Mouse (Mus musculus): Measurements from ENCODE around the gene Swap70. TPM values are rescaled to one million over a fixed set of nuclear protein-coding genes. Genes with fewer than 3 reads are reported as not detected.

The Swap70 gene
- polyA plus RNA-seq, 1 experiment from 2014 or later, result 18.6 TPM

GRCm38 (mm10) chr7:110277734-110278245 is 56.3 kb downstream of the Swap70 start:
- Histone ChIP-seq H3K4me1 (replicated peaks) (0 out of 2 replicates have a peak, but pooled peaks cover 3% of the 10 kb centered on the region), H3K4me3 (no peak overlapping the region), H3K27ac (no peak overlapping the region), H3K9ac (no peak overlapping the region), H3K27me3 (no peaks in the 10 kb centered on the region), H3K4me2 (no peak overlapping the region), H3K9me3 (replicated peaks) (no peaks in the 10 kb centered on the region), H3K36me3 (peaks cover 58% of the 10 kb centered on the region)
- no peak for ATAC-seq (replicated peaks; ENCODE audit: insufficient number of reproducible peaks, insufficient read depth, low FRiP score, low read depth)
- WGBS, result 87% methylated on average over 5 of the region's 5 CpGs

DNA sequence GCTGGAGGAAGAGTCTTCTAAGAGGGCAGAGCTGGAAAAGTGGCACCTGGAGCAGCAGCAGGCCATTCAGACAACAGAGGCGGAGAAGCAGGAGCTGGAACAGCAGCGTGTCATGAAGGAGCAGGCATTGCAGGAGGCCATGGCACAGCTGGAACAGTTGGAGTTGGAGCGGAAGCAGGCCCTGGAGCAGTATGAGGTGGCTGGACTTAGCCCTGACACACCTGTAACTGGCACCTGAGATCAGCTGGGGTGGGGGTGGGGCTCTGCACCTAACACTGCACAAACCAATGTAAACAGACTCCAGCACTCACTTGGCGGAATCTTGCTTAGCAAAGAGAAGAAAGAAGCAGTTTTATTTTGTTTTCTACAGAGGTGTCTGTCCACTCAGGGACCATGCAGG is 57.7 kb downstream of the Swap70 start:
- no peaks in the 10 kb centered on the region for H3K27me3 ChIP-seq
- no peaks in the 10 kb centered on the region for H3K9me3 ChIP-seq (replicated peaks)
- no peak for ATAC-seq (replicated peaks; ENCODE audit: insufficient number of reproducible peaks, insufficient read depth, low FRiP score, low read depth)
- H3K4me1 ChIP-seq (replicated peaks), result 0 out of 2 replicates have a peak, but pooled peaks cover 3% of the 10 kb centered on the region
- no peak overlapping the region for H3K9ac ChIP-seq
- no peak overlapping the region for H3K27ac ChIP-seq
- no peak overlapping the region for H3K4me2 ChIP-seq
- 89% methylated on average over 4 of the region's 4 CpGs for WGBS
- no peak overlapping the region for H3K4me3 ChIP-seq
- H3K36me3 ChIP-seq, result peaks cover 50% of the 10 kb centered on the region

DNA sequence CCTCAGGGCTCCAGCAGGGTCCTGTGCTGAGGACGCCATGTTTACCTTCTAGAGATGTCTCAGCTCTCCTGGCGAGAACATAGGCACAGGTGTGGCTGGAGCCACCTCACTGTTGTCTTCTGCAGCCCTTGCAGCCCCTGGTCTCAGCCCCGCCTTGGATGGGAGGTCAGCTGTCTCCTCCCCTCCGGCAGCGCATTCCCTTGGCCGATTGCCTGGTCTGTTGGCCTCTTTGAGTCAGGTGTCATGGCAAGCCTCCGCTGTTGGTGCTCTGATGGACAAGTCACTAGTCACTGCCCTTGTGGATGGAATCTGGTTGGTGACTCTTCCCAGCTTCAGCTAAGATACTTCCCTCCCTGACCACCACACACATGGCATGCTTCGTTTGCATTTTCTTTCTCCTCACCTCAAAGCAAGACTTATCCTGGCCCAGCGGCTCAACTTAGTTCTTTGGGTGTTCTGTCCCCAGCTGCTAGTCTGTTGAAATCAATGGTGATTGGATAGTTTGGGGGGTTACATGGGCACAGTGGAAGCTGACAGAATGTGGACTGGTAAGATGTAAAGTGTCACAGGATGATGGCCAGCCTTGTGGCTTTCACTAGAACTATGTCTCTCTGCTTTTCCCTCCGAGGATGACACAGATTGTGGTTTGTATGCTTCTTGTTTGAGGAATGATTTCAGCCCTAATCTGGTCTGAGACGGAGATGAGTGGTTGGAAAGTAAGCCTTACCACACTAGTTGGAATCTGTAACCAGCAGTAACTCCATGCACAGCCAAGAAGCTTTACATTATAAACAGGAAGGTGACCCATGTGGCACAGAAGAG is 60.1 kb downstream of the Swap70 start:
- H3K4me1 ChIP-seq (replicated peaks), result 0 out of 2 replicates have a peak, but pooled peaks cover 3% of the 10 kb centered on the region
- 86% methylated on average over 11 of the region's 11 CpGs for WGBS
- peaks cover 33% of the 10 kb centered on the region for H3K36me3 ChIP-seq
- no peak overlapping the region for H3K9ac ChIP-seq
- no peak overlapping the region for H3K4me3 ChIP-seq
- H3K9me3 ChIP-seq (replicated peaks), result no peaks in the 10 kb centered on the region
- H3K27me3 ChIP-seq, result no peaks in the 10 kb centered on the region
- no peak for ATAC-seq (replicated peaks; ENCODE audit: insufficient number of reproducible peaks, insufficient read depth, low FRiP score, low read depth)
- no peak overlapping the region for H3K4me2 ChIP-seq
- no peak overlapping the region for H3K27ac ChIP-seq

DNA sequence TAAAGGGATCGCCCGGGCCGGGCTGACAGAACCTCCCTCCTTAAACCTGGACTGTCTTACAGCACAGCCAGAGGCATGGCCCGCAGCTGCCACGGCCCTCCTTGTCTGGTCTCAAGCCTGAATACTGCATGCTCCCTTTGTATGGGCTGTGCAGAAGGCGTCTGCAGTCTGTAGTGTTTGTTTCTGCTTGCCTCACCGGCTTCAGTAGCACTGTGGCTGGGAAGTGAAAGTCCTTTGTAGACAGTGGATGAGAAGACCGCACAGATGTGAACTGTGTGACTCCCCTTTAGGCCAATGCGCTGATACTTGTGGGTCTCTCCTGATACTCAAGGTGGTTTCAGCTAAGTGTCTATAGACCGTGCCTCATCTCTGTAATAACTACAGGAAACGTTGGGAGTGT is 61.3 kb downstream of the Swap70 start:
- Histone ChIP-seq H3K4me3 (no peak overlapping the region), H3K27ac (no peak overlapping the region), H3K9ac (no peak overlapping the region), H3K4me2 (no peak overlapping the region), H3K36me3 (peaks cover 33% of the 10 kb centered on the region), H3K27me3 (no peaks in the 10 kb centered on the region), H3K4me1 (replicated peaks) (peaks cover 9% of the 10 kb centered on the region), H3K9me3 (replicated peaks) (no peaks in the 10 kb centered on the region)
- WGBS, result 82% methylated on average over 11 of the region's 11 CpGs
- ATAC-seq (replicated peaks; ENCODE audit: insufficient number of reproducible peaks, insufficient read depth, low FRiP score, low read depth), result no peak

DNA sequence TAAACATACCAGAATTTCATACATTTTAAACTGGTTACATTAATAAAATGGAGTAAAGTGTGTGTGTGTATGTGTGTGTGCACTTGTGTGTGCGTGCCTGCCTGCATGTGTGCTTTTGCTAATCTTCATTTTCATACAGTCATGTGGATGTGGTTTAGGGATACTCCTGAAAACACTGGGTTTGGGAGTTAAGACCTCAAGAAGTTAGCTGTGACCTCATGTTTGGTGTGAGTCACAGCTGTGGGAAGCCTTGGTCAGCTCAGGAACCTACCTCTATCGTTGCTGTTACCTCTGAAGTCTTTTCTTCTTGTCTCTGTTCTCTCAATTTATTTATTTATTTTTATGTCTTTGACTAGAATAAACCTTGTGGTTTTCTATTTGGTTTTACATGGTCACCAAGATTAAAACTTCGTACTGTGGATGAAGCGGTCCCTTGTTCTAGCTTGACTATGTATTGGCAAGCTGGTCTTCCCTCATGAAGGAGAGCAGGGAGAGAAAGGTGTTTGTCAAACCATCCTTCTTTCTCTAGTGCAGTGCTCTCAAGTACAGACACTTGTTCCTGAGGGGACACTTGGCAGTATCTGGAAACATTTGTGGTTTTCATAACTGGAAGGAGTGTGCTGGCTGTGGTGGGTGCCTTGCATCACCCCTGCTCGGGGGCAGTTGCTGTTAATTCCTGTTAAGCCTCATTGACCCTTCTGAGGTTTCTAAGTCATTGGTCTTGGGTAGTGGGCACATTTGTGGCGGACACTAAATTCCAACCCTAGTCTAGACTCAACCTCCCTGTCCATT is 62.2 kb downstream of the Swap70 start:
- H3K27ac ChIP-seq, result no peak overlapping the region
- peaks cover 18% of the 10 kb centered on the region for H3K4me1 ChIP-seq (replicated peaks)
- no peak overlapping the region for H3K4me3 ChIP-seq
- H3K27me3 ChIP-seq, result no peaks in the 10 kb centered on the region
- WGBS, result 87% methylated on average over 6 of the region's 6 CpGs
- H3K36me3 ChIP-seq, result peaks cover 32% of the 10 kb centered on the region
- H3K9me3 ChIP-seq (replicated peaks), result no peaks in the 10 kb centered on the region
- ATAC-seq (replicated peaks; ENCODE audit: insufficient number of reproducible peaks, insufficient read depth, low FRiP score, low read depth), result no peak
- H3K4me2 ChIP-seq, result no peak overlapping the region
- no peak overlapping the region for H3K9ac ChIP-seq

DNA sequence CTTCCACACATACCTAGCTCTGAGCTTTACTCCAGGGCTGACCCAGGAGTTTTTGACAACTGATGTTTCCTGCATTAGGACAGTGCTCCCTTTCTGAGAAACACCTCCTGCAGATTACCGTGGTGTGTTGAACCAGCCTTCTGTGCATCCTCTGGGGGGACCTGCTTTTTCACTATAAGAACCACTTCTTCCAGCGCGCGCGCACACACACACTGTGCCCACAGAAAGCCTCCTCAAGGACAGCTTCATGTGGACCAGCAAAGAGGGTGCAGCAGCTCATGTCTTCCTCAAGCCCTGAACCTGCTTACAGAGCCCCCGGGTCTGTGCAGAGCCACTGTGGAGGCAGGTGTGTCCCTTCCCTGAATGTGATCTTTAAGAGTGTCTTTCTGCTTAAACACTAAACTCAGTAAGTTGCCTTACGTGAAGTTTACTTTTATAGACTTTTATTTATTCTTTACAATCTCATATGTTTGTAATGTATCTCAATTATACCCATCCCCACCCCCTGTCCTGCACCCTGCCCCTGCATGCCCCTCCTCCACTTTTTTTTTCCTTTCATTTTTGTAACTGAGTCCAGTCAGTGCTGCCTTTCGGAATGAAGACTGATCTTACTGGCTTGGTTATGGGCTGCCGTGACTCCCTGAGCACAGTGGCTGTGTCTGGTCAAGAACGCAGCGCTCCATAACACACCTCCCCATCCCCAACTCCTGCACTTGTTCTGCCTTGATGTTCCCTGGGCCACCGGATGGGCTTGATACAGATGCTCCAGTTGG is 63.8 kb downstream of the Swap70 start:
- 87% methylated on average over 12 of the region's 12 CpGs for WGBS
- Histone ChIP-seq H3K27ac (no peak overlapping the region), H3K4me1 (replicated peaks) (peaks cover 27% of the 10 kb centered on the region), H3K27me3 (no peaks in the 10 kb centered on the region), H3K4me3 (no peak overlapping the region), H3K36me3 (peaks cover 17% of the 10 kb centered on the region; the same call in 1 of the 2 replicates), H3K4me2 (no peak overlapping the region), H3K9ac (no peak overlapping the region), H3K9me3 (replicated peaks) (no peaks in the 10 kb centered on the region)
- ATAC-seq (replicated peaks; ENCODE audit: insufficient number of reproducible peaks, insufficient read depth, low FRiP score, low read depth), result no peak

GRCm38 (mm10) chr7:110285849-110286151 is 64.3 kb downstream of the Swap70 start:
- Histone ChIP-seq H3K4me3 (no peak overlapping the region), H3K9me3 (replicated peaks) (no peaks in the 10 kb centered on the region), H3K27ac (no peak overlapping the region), H3K36me3 (peaks cover 16% of the 10 kb centered on the region; the same call in 1 of the 2 replicates), H3K4me2 (no peak overlapping the region), H3K4me1 (replicated peaks) (peaks cover 27% of the 10 kb centered on the region), H3K9ac (no peak overlapping the region), H3K27me3 (no peaks in the 10 kb centered on the region)
- no peak for ATAC-seq (replicated peaks; ENCODE audit: insufficient number of reproducible peaks, insufficient read depth, low FRiP score, low read depth)
- WGBS, result 59% methylated on average over 3 of the region's 3 CpGs

DNA sequence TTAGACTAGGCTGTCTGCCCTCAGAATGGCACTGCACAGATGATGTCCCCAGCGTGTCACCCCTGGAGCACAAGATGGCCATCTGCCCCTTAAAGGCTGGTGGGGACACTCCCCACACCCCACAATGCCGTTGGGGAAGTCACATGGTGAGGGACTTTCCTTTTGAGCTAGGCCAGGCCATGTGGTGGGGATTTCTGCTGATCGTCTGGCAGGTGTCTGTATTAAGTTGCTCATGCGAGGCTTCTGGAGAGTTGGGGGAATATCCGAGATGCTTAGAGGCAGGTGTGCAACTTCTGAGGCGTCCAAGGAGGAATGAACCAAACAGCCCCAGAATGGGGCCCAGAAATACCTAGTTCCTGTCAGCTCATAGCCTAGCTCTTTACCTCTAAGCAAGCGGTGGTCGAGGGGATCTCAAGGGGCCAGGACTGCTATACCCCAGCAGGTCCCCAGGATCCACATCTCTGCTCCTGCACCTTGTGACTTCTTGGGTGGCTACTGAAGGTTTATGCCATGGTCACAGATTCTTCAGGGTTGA is 64.8 kb downstream of the Swap70 start:
- WGBS, result 76% methylated on average over 8 of the region's 8 CpGs
- peaks cover 27% of the 10 kb centered on the region for H3K4me1 ChIP-seq (replicated peaks)
- H3K27me3 ChIP-seq, result no peaks in the 10 kb centered on the region
- no peak overlapping the region for H3K4me3 ChIP-seq
- no peak for ATAC-seq (replicated peaks; ENCODE audit: insufficient number of reproducible peaks, insufficient read depth, low FRiP score, low read depth)
- no peak overlapping the region for H3K4me2 ChIP-seq
- no peaks in the 10 kb centered on the region for H3K9me3 ChIP-seq (replicated peaks)
- no peak overlapping the region for H3K27ac ChIP-seq
- peaks cover 11% of the 10 kb centered on the region; the same call in 1 of the 2 replicates for H3K36me3 ChIP-seq
- no peak overlapping the region for H3K9ac ChIP-seq

DNA sequence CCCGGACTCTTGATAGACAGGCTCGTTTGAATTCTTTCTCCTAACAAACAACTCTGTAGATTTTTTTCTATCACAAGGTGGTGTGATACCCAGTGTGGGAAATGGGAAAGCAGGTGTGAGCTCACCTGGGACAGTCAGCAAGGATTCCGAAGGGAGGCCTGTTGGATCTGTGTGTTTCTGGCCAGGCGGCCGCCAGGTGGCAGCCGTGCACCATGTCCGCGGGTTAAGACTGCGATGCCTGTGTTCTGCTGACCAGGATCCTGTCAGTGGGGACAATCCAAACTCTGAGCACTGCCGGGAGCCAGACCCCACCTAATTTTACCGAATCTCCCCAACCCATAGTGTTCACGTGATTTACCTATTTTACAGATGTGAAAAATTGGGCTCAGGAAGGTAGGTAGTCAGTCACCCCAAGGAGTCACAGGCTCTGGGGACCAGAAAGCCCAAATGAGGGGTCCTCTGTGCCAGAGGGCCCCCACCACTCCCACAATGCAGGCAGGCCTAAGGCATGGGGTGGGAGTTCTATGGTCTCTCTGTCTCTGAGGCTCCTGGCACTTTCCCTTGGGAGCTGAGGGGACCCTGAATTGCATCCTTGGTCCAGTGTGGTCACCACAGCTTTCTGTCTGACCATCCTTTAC is 65.4 kb downstream of the Swap70 start:
- peaks cover 27% of the 10 kb centered on the region for H3K4me1 ChIP-seq (replicated peaks)
- H3K4me3 ChIP-seq, result no peak overlapping the region
- 9% methylated on average over 12 of the region's 12 CpGs for WGBS
- peak overlapping the region; percentile 38 for H3K4me2 ChIP-seq
- H3K36me3 ChIP-seq, result peaks cover 8% of the 10 kb centered on the region; the same call in 1 of the 2 replicates
- ATAC-seq (replicated peaks; ENCODE audit: insufficient number of reproducible peaks, insufficient read depth, low FRiP score, low read depth), result peak; percentile 36
- H3K9me3 ChIP-seq (replicated peaks), result no peaks in the 10 kb centered on the region
- H3K9ac ChIP-seq, result peak overlapping the region; percentile 12; the same call in 1 of the 2 replicates
- peak overlapping the region; percentile 81 for H3K27ac ChIP-seq
- no peaks in the 10 kb centered on the region for H3K27me3 ChIP-seq

- Histone ChIP-seq H3K9me3 (replicated peaks) (no peaks in the 10 kb centered on the region), H3K4me3 (no peak overlapping the region), H3K4me1 (replicated peaks) (peaks cover 27% of the 10 kb centered on the region), H3K27me3 (no peaks in the 10 kb centered on the region), H3K27ac (peak overlapping the region; percentile 81), H3K36me3 (peaks cover 4% of the 10 kb centered on the region; the same call in 1 of the 2 replicates), H3K9ac (0 out of 2 replicates have a peak overlapping the region, but pooled peaks have one; percentile 12), H3K4me2 (peak overlapping the region; percentile 38; the same call in 1 of the 2 replicates)
- 33% methylated on average over 8 of the region's 8 CpGs for WGBS
- peak; percentile 34 for ATAC-seq (replicated peaks; ENCODE audit: insufficient number of reproducible peaks, insufficient read depth, low FRiP score, low read depth)
These were observed 66.1 kb downstream of the Swap70 start for GRCm38 (mm10) chr7:110287476-110288071.
